Mouse (Mus musculus) neural tube, embryonic 10.5 days (tissue): ENCODE measurements around the gene Tollip.
"Not testable (repeated sequence)": the region's sequence is repeated elsewhere in the genome, so short reads cannot be mapped to it uniquely, and the experiment has no call there.

ENCODE experiments used
- DNase-seq: peaks from one replicate; pipeline ENCODE4 v3.0.0-alpha.2; 2017; ENCODE audit warnings: low spot score; ENCODE audit errors: extremely low spot score

The Tollip gene

DNA sequence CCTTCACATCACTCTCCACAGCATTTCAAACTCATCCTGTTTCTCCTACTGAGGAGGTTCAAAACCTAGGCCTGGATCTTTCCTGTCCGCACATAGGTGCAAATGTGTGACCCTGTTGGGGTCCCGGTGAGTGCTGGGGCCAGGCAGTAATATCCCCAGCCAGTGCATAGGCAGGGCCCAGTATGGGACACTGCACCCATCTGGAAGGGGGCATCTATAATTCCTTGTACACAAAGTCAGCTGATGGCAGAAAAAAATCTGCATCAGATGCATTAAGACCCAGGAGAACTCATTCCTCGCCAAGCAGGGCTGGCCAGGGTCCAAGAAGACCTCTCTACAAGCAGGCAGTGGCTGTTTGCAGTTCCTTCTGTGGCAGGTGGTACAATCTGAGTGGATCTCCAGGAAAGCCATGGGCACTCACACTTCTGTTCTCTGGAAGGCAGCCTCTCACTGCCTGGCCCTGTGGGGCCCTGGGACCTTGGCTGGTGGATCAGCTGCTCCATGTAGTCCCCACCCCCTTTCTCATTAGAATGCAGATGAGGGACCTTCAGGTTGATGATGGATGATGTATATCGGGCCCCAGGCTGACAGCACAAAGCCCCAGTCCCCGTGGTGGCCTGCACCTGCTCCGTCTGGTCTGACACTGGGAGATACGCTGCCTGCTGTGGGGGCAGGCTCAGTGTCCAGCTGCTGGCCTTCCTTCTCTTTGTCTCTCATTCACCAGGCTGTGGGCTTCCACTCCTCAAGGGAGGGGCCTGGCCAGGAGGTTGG, 16.0 kb upstream of the Tollip start:
- peak; percentile 47 for DNase-seq

DNA sequence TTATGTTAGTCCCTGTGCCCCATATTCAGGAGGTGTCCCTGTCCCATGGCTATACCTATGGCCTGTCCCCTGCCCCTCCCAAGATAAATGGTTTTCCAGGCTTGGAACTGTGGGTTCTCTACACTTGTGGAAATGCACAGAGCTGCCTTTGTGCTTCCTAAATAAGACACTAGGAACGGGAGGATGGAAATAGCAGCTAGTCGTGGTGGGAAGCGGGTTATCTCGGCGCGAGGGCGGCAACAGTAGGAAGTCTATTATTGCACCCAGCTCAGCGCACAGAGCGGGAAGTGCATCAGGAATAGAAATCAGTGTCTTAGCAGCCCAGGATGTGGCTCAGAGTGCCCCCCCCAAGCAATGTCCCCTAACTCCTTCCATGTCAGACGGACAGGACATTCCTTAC, 10.3 kb upstream of the Tollip start:
- no peak for DNase-seq

DNA sequence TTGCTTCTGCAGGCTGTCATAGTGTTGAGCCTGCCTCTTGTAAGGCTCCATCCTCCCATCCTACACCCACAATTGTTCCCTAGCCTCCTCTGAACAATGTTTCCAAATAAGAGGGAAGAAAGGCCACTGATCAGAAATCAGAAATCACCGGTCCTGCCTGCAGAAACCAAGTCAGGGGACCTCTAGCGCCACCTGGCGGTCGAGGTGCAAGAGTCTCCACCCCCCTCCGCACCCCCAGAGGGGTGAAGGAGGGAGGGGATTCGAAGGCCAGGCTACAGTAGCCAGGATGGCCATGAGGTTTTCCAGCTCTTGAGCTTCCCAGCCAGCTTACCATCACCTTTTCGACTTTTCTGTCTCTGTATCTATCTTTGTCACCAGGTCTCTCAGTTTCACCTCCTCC, 6.6 kb upstream of the Tollip start:
- peak; percentile 85 for DNase-seq

DNA sequence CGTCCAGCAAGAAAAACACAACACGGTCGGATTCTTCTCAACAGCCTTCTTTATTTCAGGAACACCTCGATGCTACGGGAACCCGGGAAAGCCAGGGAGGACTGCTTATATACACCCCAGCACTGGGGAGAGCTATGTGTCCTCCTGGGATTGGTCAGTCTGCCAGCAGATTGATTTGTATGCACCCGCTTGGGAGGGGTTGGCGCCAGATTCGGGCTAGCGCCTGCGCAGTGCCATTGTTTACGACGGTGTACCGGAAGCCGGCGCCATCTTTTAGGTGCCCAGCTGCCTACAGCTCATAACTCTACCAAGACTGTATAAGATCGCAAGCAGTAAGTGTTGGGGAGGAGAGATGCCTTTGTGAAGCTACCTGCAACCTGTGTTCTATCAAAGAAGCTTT, 5.8 kb upstream of the Tollip start:
- not testable (repeated sequence) for DNase-seq

DNA sequence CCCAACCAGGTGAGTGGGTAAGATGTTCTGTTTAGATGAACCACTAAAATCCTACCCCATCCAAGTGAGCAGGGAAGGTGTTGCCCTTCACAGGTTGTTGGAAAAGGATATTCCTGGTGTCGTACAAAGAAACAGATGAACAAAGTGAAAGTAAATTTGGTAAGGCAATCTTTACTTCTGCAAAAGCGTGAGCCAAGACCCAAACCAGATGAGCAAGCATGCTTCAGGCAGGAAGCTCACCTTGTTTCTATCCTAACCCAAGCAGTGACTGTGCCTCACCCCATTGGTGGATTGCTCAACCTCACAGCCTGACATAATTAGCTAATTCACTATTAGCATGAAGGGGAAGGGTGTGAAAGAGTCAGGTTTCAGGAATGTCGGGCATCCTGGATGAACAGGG, 7.0 kb downstream of the Tollip start:
- no peak for DNase-seq

DNA sequence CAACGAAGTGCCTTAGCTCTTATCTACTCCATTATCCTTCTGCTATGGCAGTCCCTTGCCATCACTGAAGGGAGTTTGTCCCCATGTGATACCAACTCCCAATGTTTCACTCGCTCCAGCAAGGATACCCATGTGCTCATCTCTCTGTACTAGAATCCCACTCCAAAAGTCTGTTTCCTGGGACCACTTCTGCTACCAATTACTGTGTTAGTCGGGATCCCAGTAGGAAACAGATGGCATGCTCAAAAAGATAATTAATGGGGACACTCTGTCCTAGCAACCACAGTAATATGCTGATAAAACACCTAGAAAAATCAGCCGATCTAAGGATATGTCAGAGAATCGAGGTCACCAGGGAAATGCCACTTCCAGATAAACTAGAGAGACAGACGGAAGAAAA, 9.7 kb downstream of the Tollip start:
- no peak for DNase-seq

DNA sequence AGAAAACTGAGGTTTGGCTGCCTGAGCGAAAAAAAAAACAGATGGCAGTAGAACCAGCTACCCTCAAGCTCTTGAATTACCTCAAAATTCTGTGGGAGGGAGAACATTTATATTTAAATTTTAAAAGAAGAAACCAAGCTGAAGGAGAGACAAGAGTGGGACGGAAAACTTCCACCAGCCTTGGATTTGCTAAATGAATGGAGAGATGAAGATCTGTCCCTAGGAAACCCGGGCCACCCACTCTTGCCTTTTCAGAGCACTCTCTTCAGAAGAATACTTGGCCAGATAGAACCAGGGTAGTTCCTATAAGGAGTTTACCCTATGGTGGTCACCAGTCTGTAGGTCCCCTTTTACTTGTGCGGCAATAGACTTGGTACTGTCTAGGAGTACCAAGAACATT, 15.5 kb downstream of the Tollip start:
- DNase-seq, result no peak

DNA sequence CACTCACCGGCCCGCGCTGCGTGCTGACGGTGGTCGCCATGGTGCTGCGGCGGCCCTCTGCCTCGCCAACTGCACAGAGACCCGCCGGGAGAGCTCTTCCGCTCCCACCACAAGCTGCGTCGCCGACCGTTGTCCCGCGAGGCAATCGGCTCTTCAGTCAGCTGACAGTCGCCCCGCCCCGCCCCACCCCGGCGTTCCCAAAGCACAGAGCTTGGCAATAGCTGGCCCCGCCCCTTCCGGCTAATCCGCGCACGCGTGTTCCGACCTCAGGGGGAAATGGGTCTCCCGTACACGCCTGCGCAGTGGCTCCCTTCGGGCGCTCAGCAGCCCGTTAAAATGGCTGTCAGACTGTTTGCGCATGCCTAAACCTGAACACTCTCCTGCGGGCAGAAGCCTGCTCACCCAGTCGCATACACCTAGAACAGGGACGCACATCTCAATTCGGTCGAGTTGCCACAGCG, 16.0 kb downstream of the Tollip start:
- DNase-seq, result peak; percentile 100

DNA sequence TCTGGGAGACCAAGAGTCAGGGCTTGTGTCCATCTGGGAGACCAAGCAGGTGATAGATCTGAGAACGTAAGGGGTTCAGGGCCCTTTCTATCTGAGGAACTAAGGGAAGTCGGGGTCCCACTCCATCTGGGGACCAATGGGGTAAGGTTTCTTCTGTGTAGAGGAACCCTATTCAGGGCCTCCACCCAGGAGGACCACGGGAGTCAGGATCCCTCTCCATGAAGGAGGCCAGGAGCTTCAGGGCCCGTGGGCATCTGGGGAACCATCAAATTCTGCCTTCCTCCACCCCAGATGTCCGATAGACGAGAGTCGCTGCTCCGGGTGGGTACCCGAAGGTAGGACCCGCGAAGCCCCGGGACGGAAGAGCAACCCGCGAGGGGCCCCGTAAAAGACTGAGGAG, 16.5 kb downstream of the Tollip start:
- no peak for DNase-seq

DNA sequence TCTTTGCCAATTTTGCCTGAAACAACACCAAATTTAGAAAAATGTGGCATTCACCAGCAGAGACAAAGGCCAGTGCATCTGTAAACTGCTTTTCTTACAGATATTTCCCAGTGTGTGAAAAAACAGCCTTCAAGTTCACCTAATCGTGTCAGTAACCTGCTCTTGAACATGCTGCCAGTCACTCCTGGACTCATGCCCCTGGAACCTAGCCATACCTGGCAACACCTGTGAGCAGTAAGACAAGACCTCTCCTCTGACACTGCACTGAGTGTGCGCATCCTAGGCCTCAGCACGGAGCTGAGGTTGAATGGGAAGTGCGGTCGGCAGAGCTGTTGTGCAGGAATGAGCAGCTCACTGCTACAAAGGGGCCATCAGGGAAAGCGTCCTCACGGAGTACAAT, 26.2 kb downstream of the Tollip start:
- DNase-seq, result no peak

DNA sequence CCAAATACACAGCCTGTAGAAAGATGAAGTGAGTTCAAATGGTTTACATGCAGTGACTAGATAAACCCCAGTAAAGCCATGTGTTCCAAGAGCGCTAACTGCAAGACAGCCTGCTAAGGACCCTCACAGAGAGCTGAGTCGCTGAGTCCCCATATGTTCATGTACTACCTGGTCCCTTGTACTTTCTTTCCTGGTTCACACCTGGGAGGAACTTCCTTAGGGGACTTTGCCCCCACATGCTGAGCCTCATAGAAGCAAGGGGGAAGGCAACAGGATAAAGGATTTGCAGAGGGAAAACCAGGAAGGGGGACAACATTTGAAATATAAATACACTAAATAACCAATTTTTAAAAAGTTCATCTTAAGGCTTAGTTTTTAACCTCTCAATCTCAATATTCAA, 39.5 kb downstream of the Tollip start:
- no peak for DNase-seq

DNA sequence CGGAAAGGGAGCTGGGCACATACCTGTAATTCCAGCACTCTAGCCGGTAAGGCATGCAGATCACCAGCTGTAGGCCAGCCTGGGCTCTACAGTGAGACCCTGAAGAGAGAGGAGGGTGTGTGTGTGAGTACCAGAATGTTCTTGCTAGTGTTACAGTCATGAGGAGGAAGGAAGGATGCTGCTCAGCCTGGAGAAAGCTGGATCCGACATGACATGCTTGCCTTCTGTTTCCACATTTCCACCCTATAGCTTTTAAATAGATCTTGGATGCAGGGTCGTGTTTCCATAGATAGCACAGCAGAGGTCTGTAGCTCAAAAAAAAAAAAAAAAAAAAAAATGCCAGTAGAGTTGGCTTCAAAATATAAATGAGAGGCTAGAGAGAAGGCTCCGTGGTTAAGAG, 43.4 kb downstream of the Tollip start:
- no peak for DNase-seq

DNA sequence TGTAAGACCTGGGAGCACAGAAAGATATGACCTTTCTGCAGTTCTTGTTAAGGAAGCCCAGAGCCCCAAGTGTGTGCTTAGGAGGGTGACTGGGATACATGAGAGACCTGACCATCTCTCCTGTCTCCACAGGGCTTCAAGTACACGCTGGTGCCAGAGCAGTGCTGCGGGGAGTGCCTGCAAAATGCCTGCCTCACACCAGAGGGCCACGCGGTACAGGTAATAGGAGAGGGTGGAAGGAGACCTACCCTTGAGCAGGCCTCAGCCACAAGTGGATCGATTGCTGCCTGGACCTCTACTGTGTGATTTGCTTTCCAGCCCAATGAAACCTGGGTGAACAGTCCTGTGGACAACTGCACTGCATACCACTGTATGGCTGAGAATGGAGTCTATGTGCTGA, 47.8 kb downstream of the Tollip start:
- no peak for DNase-seq

DNA sequence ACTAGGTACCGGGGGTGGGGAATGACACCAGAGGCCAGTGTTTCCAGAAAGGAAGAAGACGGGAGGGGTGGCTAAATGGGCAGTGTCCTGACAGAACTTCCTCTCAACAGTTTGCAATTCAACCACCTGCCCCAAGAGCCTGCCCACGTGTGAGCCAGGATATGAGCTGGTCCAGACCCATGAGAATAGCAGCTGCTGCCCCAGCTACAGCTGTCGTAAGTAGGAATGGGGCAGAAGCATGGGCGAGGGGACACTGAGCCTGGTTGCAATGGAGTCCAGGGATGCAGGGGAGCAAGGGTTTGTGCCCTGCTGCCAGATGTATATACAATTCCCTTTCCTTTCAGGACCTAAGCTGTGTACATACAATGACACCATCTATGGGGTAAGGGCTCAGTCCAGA, 48.7 kb downstream of the Tollip start:
- DNase-seq, result no peak

DNA sequence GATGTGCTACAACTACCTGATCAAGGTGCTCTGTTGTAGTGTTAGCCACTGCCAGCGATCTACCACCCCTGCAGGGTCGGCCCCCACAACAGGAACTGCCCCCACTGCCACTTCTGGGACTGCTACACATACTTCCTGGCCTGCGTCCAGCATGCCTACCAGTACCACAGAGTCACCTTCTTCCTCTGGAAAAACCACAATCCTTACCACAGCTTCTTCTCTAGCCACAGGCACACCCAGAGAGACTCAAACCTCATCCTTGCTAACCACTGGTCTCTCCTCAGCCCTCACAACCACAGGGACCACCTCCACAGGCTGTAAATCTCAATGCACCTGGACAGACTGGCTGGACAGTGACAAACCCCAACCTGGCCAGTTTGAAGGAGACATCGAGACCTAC, 57.3 kb downstream of the Tollip start:
- no peak for DNase-seq

DNA sequence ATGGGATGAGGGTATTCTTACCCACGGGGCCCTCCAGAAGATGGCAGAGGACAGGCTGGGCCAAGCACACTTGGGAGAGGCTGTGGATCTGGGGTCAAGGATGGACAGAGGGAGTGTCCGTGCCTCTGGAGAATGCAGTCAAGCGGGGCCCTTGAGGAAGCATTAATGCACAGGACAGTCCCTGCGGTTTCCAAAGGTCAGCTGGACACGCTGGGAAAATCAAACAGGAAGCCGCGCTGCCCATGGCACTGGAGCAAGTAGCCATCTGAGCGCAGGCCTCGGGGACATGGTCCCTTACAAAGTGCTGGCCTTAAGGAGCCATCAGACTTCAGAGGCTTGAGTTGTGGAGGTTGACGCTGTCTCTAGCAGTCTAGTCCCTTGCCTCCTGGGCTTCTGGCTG, 78.0 kb downstream of the Tollip start:
- no peak for DNase-seq

DNA sequence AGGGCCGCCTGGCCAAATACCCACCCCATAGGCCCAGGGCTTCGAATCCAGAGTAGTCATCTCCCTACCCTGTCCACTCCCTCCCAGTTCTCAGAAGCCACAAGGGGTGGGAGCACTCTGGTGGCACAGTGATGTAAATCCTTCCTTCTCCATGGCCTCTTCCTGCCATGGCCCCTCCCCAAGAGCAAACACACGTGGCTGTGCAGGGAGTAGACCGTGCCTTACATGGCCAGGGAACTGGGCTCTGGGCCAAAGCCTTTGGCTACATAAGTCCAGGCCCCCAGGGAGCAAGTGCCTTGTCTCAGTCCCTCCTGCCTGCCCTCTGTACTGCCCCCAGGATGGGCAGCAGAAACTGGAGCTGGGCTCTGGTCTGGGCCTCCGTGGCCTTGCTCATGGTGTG, 79.5 kb downstream of the Tollip start, which contains the start of gene Muc5b:
Gene Muc5b, plus strand, starts transcription at position 292 of the 400 bp plus-strand sequence.
- no peak for DNase-seq

DNA sequence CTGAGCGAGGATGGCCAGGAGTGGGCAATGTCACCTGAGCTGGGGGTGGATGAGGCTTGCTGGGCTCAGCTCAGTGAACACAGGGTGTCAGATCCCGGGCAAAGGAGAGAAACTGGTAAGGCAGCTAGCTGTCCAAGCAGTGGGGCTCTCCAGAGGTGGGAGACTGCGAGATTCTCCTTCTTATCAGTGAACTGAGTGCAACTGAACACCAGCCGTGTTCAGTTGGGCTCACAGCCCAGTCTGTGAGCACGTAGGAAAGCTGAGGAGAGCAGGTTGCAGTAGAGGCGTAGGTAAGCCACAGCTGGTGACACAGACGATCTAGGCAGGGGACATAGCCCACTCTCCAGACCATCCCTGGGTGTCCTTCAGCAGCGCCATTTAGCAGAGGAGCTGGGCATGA, 81.9 kb downstream of the Tollip start:
- no peak for DNase-seq

DNA sequence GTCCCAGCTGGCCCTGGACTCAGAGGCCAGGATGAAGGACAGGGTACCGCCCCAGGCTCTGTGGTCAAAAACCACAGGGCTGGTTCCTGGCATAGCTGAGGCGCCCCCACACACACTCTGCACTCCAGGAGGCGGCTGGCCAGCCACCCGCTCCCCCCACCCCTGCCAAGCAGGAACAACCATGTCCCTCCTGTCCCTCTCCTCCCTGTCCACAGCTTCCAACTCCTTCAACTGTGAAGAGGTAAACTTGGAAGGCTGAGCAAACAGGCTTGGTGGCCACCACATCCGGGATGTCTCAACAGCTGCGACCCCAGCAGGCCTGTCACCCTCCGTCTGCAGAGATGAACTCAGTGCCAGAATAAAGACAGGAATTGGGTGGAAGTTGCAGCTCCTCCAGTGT, 82.4 kb downstream of the Tollip start:
- DNase-seq, result no peak
